Mouse (Mus musculus): ENCODE results near the gene Acyp2. TPM values are rescaled to one million over a fixed set of nuclear protein-coding genes. Genes with fewer than 3 reads are reported as not detected.
"Not testable (repeated sequence)": the region's sequence is repeated elsewhere in the genome, so short reads cannot be mapped to it uniquely, and the experiment has no call there.

Acyp2 gene
- 10 to 100 TPM; 31.0 to 34.6 TPM for total RNA-seq (2021)
- long read RNA-seq, experiment 1, partial matches to known transcripts, result 2 of 8 reads
- long read RNA-seq, experiment 1, other reads (novel, unspliced or antisense), result 5 of 8 reads
- long read RNA-seq, experiment 2, partial matches to known transcripts, result 5 of 10 reads
- long read RNA-seq, experiment 2, other reads (novel, unspliced or antisense), result 4 of 10 reads

- intact Hi-C loops (cut with DNase I), result loop anchor here (2.0 to 10.0 kb wide), 2 partner anchors 194 to 380 kb away; partner anchors contain the start of gene Sptbn1
- peak; percentile 74 to 77 for DNase-seq (ENCODE audit: low spot score in 2 of 2)
These were observed at the start of gene Acyp2 for GRCm38 (mm10) chr11:30649001-30649637. Acyp2 (minus strand) TSS chr11:30649587.

DNA sequence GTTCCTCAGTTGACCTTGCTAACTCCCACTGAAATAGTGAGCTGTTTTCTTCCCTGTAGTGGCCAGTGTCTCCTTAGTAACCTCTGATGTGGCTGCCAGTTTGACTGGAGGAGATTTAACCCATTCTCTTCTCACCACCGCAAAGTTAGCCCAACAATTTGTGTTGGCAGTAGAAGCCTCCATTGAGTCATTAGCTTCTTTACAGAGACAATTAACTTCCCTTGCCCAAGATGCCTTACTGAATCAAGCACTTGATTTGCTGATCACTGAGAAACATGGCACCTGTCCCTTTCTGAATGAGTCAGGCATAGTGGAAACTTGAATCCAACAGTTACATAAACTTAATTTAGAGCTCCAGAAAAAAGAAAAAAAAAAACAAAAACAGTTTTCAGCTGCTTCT is 40.0 kb upstream of the Acyp2 start:
- DNase-seq (ENCODE audit: low spot score in 2 of 2), result no peak
- intact Hi-C loops (cut with DNase I), result no loop called here

DNA sequence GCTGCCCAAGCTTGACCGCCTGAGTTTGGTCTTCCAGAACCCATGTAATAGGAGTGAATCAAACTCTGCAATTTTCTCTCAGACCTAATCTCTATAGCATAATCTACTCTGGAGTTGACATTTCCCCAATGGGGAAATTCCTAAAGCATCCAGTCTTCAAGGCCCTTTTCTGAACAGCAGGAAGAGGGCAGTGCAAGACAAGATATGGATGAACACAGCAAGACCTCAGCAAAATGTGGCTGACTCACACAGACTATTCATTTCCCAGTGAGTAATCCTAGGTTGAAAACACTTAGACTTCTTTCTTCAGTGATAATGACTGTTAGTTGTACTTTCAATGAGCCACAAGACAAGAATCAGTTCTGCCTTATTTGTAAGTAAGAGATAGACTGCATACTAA is 26.7 kb upstream of the Acyp2 start:
- peak; percentile 68 to 74 for DNase-seq (ENCODE audit: low spot score in 2 of 2)
- intact Hi-C loops (cut with DNase I), result loop anchor here (2.0 kb wide), 1 partner anchor 123 kb away; no protein-coding TSS in a partner anchor

DNA sequence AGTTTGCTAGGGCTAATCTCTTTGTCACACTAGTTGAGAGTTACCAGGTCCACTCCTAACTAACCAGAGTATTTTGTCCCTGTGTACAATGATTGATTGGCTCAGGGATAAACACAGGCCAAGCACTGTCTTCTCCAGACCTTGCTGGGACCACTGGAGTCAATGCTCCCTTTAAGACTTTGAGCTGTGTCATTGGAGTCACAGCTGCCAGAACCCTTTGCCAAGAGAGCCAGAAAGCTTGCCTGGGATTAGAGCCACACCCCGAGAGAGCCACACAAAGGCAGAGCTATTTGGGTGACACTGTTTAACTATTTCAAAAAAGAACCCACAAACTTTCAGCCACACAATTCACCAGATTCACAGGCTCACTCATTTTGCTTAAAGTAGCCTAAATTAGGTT is 23.3 kb upstream of the Acyp2 start:
- intact Hi-C loops (cut with DNase I), result no loop called here
- DNase-seq (ENCODE audit: low spot score in 2 of 2), result no peak

- no peak for DNase-seq (ENCODE audit: low spot score in 2 of 2)
- intact Hi-C loops (cut with DNase I), result no loop called here
These were observed 13.6 kb upstream of the Acyp2 start for GRCm38 (mm10) chr11:30663001-30663400.

GRCm38 (mm10) chr11:30662591-30662990 is 13.2 kb upstream of the Acyp2 start:
- intact Hi-C loops (cut with DNase I), result no loop called here
- DNase-seq (ENCODE audit: low spot score in 2 of 2), result no peak

DNA sequence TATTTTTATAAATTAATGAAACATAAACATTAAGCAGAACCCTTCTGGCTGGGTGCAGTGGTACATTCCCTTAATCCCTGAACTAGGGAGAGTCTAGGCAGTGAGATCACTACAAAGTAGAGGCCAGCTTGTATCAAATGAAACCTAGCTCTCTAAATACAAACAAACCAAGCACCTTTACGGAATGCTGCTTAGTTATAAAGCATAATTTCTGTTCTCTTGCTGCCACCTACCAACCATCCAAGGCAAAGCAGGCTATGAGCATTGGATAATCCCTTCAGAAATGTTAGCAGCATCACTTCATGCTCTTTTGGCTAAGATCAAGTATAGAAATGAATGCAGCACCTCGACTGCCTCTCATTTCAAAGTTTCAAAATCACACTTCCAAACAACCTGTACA is 7.7 kb upstream of the Acyp2 start:
- intact Hi-C loops (cut with DNase I), result loop anchor here (5.0 kb wide), 2 partner anchors 515 to 530 kb away; no protein-coding TSS in a partner anchor
- DNase-seq (ENCODE audit: low spot score in 2 of 2), result peak; percentile 64 to 72

DNA sequence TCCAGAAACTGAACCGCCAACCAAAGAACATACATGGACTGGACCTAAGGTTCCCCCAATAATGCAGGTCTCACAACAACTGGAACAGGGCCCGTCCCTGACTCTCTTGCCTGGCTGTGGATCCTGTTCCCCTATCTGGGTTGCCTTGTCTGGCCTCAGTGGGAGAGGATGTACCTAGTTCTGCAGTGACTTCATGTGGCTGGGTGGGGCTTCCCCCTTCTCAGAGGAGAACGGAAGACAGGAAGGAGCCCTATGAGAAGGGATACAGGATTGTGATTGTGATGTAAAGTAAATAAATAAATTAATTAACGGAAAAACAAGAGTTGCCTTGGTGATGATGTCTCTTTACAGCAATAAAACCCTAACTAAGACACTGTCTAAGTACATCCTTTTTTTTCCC is 6.7 kb upstream of the Acyp2 start:
- no peak for DNase-seq (ENCODE audit: low spot score in 2 of 2)
- intact Hi-C loops (cut with DNase I), result loop anchor here (5.0 kb wide), 2 partner anchors 514 to 529 kb away; no protein-coding TSS in a partner anchor

- intact Hi-C loops (cut with DNase I), result no loop called here
- no peak for DNase-seq (ENCODE audit: low spot score in 2 of 2)
These were observed 1.0 kb upstream of the Acyp2 start for GRCm38 (mm10) chr11:30650416-30650815.

DNA sequence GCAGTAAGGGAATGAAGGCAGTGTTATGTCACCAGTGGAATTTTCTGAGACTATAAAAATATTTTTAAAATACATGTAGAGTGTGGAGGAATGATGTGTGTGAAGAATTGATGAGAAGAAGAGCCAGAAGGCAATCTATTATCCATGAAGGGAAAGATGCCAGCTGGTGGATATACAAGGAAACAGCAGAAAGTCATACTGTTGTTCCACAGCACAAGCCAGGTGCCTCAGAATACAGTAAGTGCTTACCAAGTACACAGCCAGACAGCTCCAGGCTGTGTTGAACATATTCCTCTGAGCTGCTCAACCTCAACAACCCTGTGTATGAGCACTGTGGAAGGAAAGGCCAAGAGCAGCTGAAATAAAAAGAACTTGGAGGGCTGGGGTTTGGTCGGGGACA is 13.7 kb downstream of the Acyp2 start:
- intact Hi-C loops (cut with DNase I), result no loop called here
- DNase-seq (ENCODE audit: low spot score in 2 of 2), result peak; percentile 6 to 21

GRCm38 (mm10) chr11:30630514-30630913 is 18.9 kb downstream of the Acyp2 start:
- intact Hi-C loops (cut with DNase I), result no loop called here
- no peak for DNase-seq (ENCODE audit: low spot score in 2 of 2)

DNA sequence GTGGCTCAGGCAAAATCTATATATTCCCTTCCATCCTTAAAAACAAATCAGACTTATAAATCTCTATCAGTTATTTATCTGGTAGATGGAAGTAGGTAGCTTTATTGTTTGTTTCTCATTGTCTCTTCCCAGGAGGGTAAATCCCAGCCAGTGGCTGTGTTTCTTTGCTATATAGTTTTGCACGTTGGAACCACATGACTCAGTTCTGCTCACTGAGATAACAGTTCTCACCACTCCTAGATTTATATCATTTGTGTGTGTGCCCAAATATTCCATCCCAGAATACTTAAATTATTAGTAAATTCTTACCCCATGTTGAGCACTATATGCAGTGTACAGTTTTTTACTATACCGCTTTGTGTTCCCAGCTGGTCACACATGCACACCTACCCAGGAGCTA is 26.2 kb downstream of the Acyp2 start:
- intact Hi-C loops (cut with DNase I), result no loop called here
- DNase-seq (ENCODE audit: low spot score in 2 of 2), result no peak

- DNase-seq (ENCODE audit: low spot score in 2 of 2); intact Hi-C loops (cut with DNase I): not testable (repeated sequence)
These were observed 27.7 kb downstream of the Acyp2 start for GRCm38 (mm10) chr11:30621386-30622363.

GRCm38 (mm10) chr11:30618235-30618634 is 31.2 kb downstream of the Acyp2 start:
- intact Hi-C loops (cut with DNase I), result no loop called here
- no peak for DNase-seq (ENCODE audit: low spot score in 2 of 2)

- no peak for DNase-seq (ENCODE audit: low spot score in 2 of 2)
These were observed 31.8 kb downstream of the Acyp2 start for GRCm38 (mm10) chr11:30617571-30618097.

DNA sequence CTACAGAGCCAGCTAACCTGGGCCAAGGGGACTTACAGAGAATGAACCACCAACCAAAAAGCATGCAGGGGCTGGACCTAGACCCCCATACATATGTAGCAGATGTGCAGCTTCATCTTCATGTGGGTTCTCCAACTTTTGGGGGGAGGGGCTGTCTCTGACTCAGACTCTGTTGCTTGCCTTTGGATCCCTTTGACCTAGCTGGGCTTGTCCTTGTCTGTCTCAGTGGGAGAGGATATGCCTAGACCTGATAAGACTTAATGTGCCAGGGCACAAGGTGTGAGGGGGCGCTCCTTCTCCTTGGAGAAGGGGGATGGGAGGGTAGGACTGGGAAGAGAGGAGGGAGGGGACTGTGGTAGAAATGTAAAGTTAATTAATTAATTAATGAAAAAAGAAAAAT is 33.4 kb downstream of the Acyp2 start:
- no peak for DNase-seq (ENCODE audit: low spot score in 2 of 2)
- intact Hi-C loops (cut with DNase I), result no loop called here

More at GRCm38 (mm10) chr11:30617571-30618097, 31.8 kb downstream of the Acyp2 start:
- intact Hi-C loops (cut with DNase I), result no loop called here

- intact Hi-C loops (cut with DNase I), result no loop called here
- DNase-seq (ENCODE audit: low spot score in 2 of 2), result no peak
These were observed 35.4 kb downstream of the Acyp2 start for GRCm38 (mm10) chr11:30613916-30614546.

GRCm38 (mm10) chr11:30612699-30613098 is 36.7 kb downstream of the Acyp2 start:
- intact Hi-C loops (cut with DNase I), result no loop called here
- no peak for DNase-seq (ENCODE audit: low spot score in 2 of 2)

- DNase-seq (ENCODE audit: low spot score in 2 of 2), result no peak
- intact Hi-C loops (cut with DNase I), result no loop called here
These were observed 40.1 kb downstream of the Acyp2 start for GRCm38 (mm10) chr11:30609247-30609646.

All from left cerebral cortex, postnatal 14 days (tissue).